Mouse (Mus musculus) testis, postnatal 10 days (tissue): ENCODE measurements around the gene Paqr7.

ENCODE experiments used
- DNase-seq: peaks from one replicate; pipeline ENCODE4 v3.0.0; 2021; ENCODE audit warnings: low spot score

Paqr7 gene

GRCm38 (mm10) chr4:134503686-134504357, 7.3 kb downstream of the Paqr7 start:
- DNase-seq: no peak

- DNase-seq: no peak
These were observed 8.8 kb downstream of the Paqr7 start for GRCm38 (mm10) chr4:134505303-134505789.

DNA sequence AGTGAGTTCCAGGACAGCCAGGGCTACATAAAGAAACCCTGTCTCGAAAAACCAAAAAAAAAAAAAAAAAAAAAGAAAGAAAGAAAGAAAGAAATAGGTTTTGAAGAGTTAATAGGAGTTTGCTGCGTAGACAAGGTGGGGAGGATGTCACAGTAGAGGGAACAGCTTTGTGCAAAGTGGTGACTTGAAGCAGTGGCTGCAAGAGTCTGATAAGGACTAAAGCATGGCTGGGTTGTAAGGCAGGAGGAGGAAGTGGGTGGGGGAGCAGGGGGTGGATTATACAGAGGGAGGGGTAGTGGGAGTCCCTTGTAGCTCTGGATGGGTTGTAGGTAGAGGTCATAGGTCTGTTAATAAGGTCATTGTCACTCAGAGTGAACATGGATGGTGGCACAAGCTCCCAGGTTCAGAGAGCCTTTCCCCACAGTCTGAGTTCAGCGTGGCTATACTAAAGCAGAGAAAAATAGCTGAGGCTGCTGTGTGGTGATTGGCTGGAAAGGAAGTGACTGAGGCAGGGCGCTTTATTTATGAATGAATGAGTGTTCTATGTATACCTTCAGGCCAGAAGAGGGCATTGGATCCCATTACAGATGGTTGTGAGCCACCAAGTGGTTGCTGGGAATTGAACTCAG, 9.6 kb downstream of the Paqr7 start:
- DNase-seq: no peak

DNA sequence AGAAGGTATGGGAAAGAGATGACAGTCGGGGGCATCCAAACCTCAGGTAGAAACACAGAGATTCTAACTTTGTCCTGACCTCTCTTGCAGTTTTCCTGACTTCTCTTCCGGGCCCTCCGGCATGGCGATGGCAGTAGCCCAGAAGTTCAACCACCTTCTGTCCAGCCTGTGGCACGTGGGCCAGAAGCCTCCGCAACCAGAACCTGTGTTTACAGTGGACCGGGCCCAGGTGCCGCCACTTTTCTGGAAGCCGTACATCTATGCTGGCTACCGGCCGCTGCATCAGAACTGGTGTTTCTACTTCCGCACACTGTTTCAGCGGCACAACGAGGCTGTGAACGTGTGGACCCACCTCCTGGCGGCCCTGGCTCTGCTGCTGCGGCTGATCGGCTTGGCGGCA, 10.2 kb downstream of the Paqr7 start:
- DNase-seq: no peak

GRCm38 (mm10) chr4:134510396-134510795, 13.9 kb downstream of the Paqr7 start:
- no peak for DNase-seq

GRCm38 (mm10) chr4:134510845-134511411, 14.4 kb downstream of the Paqr7 start, which contains the start of gene Aunip:
Aunip (plus strand) TSS chr4:134510999.
- peak; percentile 99 for DNase-seq

DNA sequence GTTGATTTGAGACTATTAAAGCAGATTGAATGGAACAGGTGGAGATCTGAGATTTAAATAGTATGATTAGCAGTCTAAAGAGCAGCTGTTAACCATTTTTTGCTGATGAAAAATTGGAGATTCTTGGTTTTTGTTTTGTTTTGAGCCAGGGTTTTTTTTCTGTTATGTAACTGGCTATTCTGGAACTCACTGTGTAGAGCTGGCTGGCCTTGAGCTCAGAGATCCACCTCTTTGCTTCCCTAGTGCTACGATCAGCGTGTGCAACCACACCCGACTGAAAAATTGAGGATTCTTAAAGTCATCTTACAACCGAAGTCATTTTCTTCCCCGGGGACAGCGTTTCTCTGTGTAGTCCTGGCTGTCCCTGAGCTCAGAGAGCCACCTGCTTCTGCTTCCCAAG, 15.2 kb downstream of the Paqr7 start:
- no peak for DNase-seq

DNA sequence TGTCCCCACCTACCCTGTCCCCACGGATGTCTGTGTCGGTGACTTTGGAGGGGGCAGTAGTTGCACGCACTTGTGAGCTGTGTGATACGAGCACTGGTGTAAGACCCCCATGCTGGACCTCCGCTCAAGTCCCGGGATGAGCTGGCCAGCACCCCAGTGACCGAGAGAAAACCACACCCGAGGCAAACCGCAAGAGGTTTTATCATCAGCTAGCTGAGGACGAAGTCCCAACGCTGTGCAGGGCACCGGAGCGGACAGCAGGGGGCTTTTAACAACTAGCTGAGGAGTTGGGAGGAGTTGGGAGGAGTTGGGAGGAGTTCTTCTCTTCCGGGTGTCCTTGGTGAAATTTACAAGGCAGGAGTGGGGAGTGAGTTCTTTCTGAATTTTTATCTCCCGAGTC, 16.3 kb downstream of the Paqr7 start:
- DNase-seq: peak; percentile 90

GRCm38 (mm10) chr4:134514309-134514930, 17.9 kb downstream of the Paqr7 start:
- DNase-seq: no peak

- DNase-seq: no peak
These were observed 19.1 kb downstream of the Paqr7 start for GRCm38 (mm10) chr4:134515614-134516013.

GRCm38 (mm10) chr4:134516981-134517380, 20.5 kb downstream of the Paqr7 start:
- DNase-seq: no peak

DNA sequence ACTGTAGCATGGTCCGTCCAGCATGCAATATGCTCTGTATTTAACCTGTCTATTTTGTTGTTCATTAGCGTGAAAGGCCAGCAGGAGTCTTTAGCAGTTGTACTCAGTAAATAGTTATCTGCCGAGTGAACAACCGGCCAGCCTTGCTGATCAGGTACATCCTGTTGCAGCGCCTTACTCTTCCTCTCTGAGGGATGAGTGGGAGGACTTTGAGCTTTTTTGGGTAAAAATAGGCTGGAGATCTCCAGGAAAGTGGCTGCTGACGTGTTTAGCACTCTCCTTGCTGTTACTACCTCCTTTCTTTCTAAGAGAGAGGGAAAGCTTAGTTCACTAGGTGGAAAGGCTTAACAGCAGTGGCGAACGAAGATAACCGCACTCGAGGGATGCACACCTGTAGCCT, 21.2 kb downstream of the Paqr7 start:
- no peak for DNase-seq

- DNase-seq: no peak
These were observed 22.0 kb downstream of the Paqr7 start for GRCm38 (mm10) chr4:134518541-134518940.

GRCm38 (mm10) chr4:134519281-134519680, 22.8 kb downstream of the Paqr7 start:
- DNase-seq: no peak

- no peak for DNase-seq
These were observed 26.9 kb downstream of the Paqr7 start for GRCm38 (mm10) chr4:134523447-134523846.

GRCm38 (mm10) chr4:134525806-134526205, 29.3 kb downstream of the Paqr7 start:
- no peak for DNase-seq

DNA sequence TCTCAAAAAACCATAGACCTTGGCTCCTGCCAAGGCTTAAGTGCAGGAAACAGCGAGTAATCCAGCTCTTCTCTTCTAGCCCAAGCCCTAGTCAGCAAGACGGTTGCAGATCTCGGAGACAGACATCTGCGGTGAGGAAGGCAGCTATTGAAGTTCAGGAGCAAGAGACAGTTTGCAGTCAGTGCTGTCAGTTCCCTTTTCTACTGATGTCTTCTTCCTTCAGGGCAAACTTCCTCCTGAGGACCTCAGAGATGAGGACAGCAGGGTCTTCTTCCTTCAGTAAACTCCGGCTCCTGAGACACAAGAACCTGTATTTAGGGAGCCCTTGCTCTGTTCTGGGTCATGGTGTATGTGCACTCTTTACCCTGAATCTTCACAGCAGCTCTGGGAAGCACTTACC, 29.7 kb downstream of the Paqr7 start:
- DNase-seq: no peak

DNA sequence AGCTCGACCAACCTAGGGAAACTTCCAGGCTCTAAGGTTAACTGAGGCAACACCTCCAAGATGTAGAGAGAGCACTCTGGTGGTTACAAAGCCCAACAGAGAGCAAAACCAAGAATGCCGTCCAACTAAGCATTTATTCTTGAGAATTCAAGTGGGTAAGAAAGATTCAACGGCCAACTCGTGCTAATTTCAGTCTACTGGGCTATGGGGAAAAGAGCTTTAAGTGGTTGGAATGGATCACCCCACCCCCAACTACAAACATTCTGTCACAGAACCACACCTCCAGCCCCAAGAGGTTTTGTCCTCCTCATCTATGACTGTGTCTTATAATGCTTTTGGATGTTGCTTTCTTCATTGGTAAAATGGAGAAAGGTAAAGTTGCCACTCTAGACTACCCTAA, 36.4 kb downstream of the Paqr7 start:
- no peak for DNase-seq

- DNase-seq: no peak
These were observed 36.9 kb downstream of the Paqr7 start for GRCm38 (mm10) chr4:134533421-134533820.

DNA sequence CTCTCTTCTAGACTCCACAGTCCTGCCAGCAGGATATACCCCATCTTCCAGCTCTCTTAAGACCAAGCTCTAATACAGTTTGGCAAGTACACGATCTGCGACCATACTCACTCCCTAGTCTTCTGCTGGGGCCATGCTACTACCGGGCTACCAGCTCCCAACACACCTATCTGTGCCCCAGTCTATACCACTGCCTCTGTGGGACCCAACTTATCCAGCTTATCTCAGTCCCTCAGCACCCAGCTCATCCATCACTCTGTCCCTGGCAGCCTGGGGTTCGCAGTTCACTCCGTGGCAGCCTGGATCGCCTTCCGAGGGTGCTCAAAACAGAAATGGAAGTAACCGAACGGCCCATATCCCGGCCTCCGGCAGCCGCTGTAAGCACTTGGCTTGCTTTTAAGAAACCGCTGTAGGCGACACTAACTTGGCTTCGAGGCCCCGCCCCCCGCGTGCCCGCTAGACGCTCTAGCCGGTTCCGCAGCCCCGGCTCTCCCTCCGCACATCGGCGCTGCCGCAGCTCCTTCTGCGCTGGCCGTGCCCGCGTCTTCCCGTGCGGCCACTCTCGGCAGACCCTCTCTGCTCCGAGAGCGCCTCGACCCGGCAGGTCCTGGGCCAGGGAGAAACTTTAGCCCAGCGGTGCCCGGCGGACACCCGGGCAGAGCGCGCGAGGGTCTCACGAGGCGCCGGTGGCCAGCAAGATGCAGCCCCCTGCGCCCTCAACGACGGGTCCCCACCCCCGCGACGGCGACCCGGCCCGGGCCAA, 37.8 kb downstream of the Paqr7 start:
- DNase-seq: peak; percentile 87

DNA sequence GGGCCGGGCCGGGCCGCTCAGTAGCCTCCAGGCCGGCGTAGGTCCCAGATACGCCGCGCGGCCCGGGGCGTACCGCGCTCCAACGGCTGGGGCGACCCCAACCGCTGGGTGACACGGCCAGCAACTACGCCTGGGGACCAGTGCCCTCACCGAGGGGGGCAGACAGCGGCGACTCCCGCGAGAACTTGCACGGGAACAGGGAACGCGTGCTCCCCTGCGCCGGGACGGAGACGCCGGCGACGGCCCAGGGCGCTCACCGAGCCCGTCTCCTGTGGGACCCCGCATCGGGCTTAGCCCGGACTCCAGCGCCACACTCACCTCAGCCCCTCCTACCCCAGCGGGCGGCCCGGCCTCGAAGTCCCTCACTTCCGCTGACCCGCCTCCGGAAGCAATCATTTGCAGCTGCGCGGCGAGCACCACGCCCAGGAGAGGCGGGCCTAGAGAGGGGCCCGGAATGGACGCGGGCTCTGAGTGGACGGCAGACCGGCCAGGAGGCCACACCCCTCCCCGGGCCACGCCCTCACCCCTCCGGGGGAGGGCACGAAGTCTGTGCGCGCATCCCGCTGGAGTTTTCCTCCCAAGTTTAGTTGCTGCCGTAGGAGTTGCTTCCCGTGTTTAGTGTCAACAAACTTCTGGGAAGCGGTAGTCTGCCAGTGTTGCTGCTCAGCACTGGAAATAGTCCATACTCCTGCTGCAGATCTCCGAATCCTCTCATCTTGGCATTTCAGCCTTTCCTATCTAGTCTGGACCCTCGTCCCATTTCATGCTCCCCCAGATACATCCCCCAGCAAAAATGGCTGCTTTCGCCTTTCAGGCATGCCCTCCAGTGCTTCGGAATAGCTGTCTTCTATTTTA, 38.7 kb downstream of the Paqr7 start, which contains the start of gene Mtfr1l:
TSS of gene Mtfr1l (minus strand) at position 456 of the 855 bp plus-strand sequence.
- DNase-seq: peak; percentile 98
